Mouse (Mus musculus) lung, postnatal 0 days (tissue): Measurements from ENCODE around the gene Plp1. TPM values are rescaled to one million over a fixed set of nuclear protein-coding genes. Genes with fewer than 3 reads are reported as not detected.

Source experiments
- ATAC-seq: fragments of 200-750 bp; cut with Nextera tagmentation; 2 replicates; pipeline ENCODE4 v1.8.0; 2017; ENCODE audit warnings: moderate library complexity
- DNase-seq: peaks from one replicate; pipeline ENCODE4 v3.0.0-alpha.2; 2016; ENCODE audit warnings: low spot score
- H3K27ac ChIP-seq: fragments of 300-500 bp; sonication (generic); 2 replicates; pipeline ENCODE4 v1.5.1; 2014; ENCODE audit warnings: antibody characterized with exemption, mild to moderate bottlenecking, low read length, mixed read lengths
- H3K27me3 ChIP-seq: fragments of 300-500 bp; sonication (generic); replicated peaks from 2 replicates; pipeline ENCODE4 v1.6.1; 2014; ENCODE audit warnings: low read length, mixed read lengths; ENCODE audit not compliant: insufficient read depth
- H3K36me3 ChIP-seq: fragments of 300-500 bp; sonication (generic); 2 replicates; pipeline ENCODE4 v1.6.1; 2014; ENCODE audit warnings: low read length, mixed read lengths; ENCODE audit not compliant: insufficient read depth
- H3K4me1 ChIP-seq: fragments of 300-500 bp; sonication (generic); 2 replicates; pipeline ENCODE4 v1.6.1; 2014; ENCODE audit warnings: antibody characterized with exemption, low read depth, low read length, mixed read lengths; ENCODE audit not compliant: insufficient read depth
- H3K4me2 ChIP-seq: fragments of 300-500 bp; sonication (generic); replicated peaks from 2 replicates; pipeline ENCODE4 v1.6.1; 2014; ENCODE audit warnings: low read depth, mild to moderate bottlenecking, low read length, moderate library complexity, mixed read lengths
- H3K4me3 ChIP-seq: fragments of 300-500 bp; sonication (generic); 2 replicates; pipeline ENCODE4 v1.5.1; 2014; ENCODE audit warnings: low read depth, low read length
- H3K9ac ChIP-seq: fragments of 300-500 bp; sonication (generic); replicated peaks from 2 replicates; pipeline ENCODE4 v1.6.1; 2014; ENCODE audit warnings: low read depth, mild to moderate bottlenecking
- H3K9me3 ChIP-seq: fragments of 300-500 bp; sonication (generic); 2 replicates; pipeline ENCODE4 v1.6.1; 2016; ENCODE audit warnings: low read length, mixed read lengths
- CTCF ChIP-seq: IDR thresholded peaks from 2 replicates; pipeline ENCODE4 v1.5.1; 2016; ENCODE audit warnings: antibody characterized with exemption, mild to moderate bottlenecking
- EP300 ChIP-seq: IDR thresholded peaks from 2 replicates; pipeline ENCODE4 v1.6.1; 2016; ENCODE audit warnings: antibody characterized with exemption, mild to moderate bottlenecking, control low read depth
- WGBS: fragments of 180-500 bp; shearing (Covaris S2); extraction: QIAGEN DNeasy Blood & Tissue Kit; methylation state at CpG from one replicate; pipeline ENCODE4 v1.1.7; 2014; 5-methylcytosine and 5-hydroxymethylcytosine counted together
- polyA plus RNA-seq: library from polyadenylated mRNA; unstranded; fragments of >200 nt; fragmentation: Nextera tagmentation; extraction: Ambion mirVana; gene quantifications from 2 replicates; pipeline ENCODE4 v1.2.1, GENCODE M21; 2015

Plp1 gene
- polyA plus RNA-seq, 1 experiment from 2014 or later = 0.84 TPM

DNA sequence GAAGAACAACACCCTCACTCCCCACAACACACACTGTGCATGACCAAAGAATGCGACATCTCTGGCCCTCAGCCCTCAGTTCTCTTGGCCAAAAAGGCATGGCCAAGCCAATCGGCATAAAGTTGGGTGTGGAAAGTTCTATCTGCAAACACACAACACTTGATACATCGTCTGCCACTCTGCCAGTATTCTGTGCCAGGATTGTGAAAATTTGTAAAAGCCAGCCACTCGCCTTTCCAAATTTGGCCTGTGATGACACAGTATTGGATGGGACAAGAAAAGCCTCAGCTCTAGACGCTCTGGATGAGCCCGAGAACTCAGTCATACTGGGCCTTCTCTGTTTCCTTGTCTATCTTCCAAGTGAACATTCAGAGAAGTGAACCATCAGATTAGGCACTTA, 2.7 kb upstream of the Plp1 start:
- ATAC-seq (peak; percentile 17; the same call in 1 of the 2 replicates), DNase-seq (peak; percentile 4)
- H3K9me3 ChIP-seq = no peaks in the 10 kb centered on the region
- no peak overlapping the region for H3K9ac ChIP-seq
- no peaks in the 10 kb centered on the region for H3K36me3 ChIP-seq
- no peak overlapping the region for H3K4me3 ChIP-seq
- 60% methylated on average over 6 of the region's 6 CpGs for WGBS
- no peaks in the 10 kb centered on the region for H3K4me1 ChIP-seq
- no peaks in the 10 kb centered on the region for H3K27me3 ChIP-seq
- H3K4me2 ChIP-seq = no peak overlapping the region
- no peak for TF ChIP-seq CTCF
- no peak for TF ChIP-seq EP300
- no peak overlapping the region for H3K27ac ChIP-seq

DNA sequence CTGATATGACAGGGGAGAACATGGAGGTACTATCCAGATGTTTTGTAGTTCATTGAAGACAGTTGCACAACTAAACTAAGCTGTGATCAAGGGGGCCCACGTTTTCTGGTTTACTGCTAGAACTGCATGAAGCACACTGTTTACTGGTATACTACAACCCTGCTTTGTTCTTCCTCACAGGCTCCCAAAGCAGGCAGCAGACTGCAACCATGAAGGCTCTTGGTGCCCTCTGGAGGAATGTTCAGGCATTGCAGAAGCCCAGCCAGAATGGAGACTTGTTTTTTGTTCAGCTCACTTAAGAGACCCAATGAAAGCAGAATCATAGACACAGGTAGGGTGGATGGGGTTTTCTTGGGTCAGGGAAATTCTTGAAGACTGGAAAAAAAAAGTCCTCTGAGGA, 2.2 kb upstream of the Plp1 start:
- no peak overlapping the region for H3K9ac ChIP-seq
- H3K27ac ChIP-seq = no peak overlapping the region
- no peaks in the 10 kb centered on the region for H3K4me1 ChIP-seq
- H3K36me3 ChIP-seq = no peaks in the 10 kb centered on the region
- ATAC-seq (peak; percentile 67), DNase-seq (peak; percentile 66)
- 9% methylated on average over 1 of the region's 1 CpGs for WGBS
- H3K27me3 ChIP-seq = no peaks in the 10 kb centered on the region
- H3K4me2 ChIP-seq = no peak overlapping the region
- no peak overlapping the region for H3K4me3 ChIP-seq
- no peaks in the 10 kb centered on the region for H3K9me3 ChIP-seq
- TF ChIP-seq CTCF (peak; percentile 86), EP300 (no peak)

DNA sequence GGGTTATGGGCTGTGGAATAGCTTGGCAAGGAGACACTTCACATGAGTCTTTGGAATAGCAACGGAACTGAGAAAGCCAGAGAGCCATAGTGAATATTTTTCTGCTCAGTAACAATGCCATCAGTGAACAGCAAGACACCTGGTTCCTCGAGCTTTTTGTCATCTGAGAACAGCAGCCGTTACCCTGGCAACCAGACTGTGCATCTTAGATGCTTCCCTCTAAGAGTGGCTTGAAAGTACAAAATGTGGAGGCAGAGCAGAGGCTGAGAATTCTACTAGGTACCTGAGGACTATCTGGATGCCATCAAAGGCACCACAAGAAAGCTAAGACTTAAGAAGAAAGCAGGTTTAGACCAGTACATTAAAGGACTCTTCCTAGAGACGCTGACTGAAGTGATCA, 2.5 kb downstream of the Plp1 start:
- Histone ChIP-seq H3K9me3 (no peaks in the 10 kb centered on the region), H3K4me3 (no peak overlapping the region), H3K4me2 (no peak overlapping the region), H3K4me1 (no peaks in the 10 kb centered on the region), H3K36me3 (no peaks in the 10 kb centered on the region), H3K27me3 (no peaks in the 10 kb centered on the region), H3K27ac (no peak overlapping the region), H3K9ac (no peak overlapping the region)
- ATAC-seq = no peak
- WGBS = 65% methylated on average over 4 of the region's 4 CpGs
- TF ChIP-seq EP300 (no peak), CTCF (no peak)
- DNase-seq = no peak

- Histone ChIP-seq H3K4me3 (no peak overlapping the region), H3K27me3 (no peaks in the 10 kb centered on the region), H3K36me3 (no peaks in the 10 kb centered on the region), H3K4me2 (no peak overlapping the region), H3K4me1 (no peaks in the 10 kb centered on the region), H3K9me3 (no peaks in the 10 kb centered on the region), H3K27ac (no peak overlapping the region), H3K9ac (no peak overlapping the region)
- DNase-seq = no peak
- TF ChIP-seq CTCF (no peak), EP300 (no peak)
- no peak for ATAC-seq
Observed at GRCm38 (mm10) chrX:136828610-136829009, 6.1 kb downstream of the Plp1 start.

- Histone ChIP-seq H3K9me3 (no peaks in the 10 kb centered on the region), H3K4me2 (no peak overlapping the region), H3K36me3 (no peaks in the 10 kb centered on the region), H3K27me3 (no peaks in the 10 kb centered on the region), H3K4me3 (no peak overlapping the region), H3K4me1 (no peaks in the 10 kb centered on the region), H3K27ac (no peak overlapping the region), H3K9ac (no peak overlapping the region)
- DNase-seq (no peak), ATAC-seq (no peak)
- TF ChIP-seq EP300 = no peak
- peak; percentile 59 for TF ChIP-seq CTCF
- 28% methylated on average over 3 of the region's 3 CpGs for WGBS
Observed at GRCm38 (mm10) chrX:136850300-136850699, 27.8 kb downstream of the Plp1 start.

- no peak for TF ChIP-seq CTCF
- TF ChIP-seq EP300 = no peak
- DNase-seq (peak; percentile 4), ATAC-seq (no peak; the same call in 1 of the 2 replicates)
- no peaks in the 10 kb centered on the region for H3K4me1 ChIP-seq
- 15% methylated on average over 22 of the region's 36 CpGs for WGBS
- H3K9ac ChIP-seq = no peak within 1 kb of the TSS
- H3K4me2 ChIP-seq = peak within 1 kb of the TSS; percentile 65
- H3K27me3 ChIP-seq = no peaks in the 10 kb centered on the region
- H3K4me3 ChIP-seq = peak within 1 kb of the TSS; percentile 26
- no peaks in the 10 kb centered on the region for H3K36me3 ChIP-seq
- no peaks in the 10 kb centered on the region for H3K9me3 ChIP-seq
- no peak within 1 kb of the TSS for H3K27ac ChIP-seq
Observed at GRCm38 (mm10) chrX:136868061-136869040, 45.9 kb downstream of the Plp1 start, which contains the start of gene Rab9b. Gene Rab9b (minus strand): TSS chrX:136868755.

Other genes starting within 250 kb of the Plp1 start
- 2.1 and 3.1 TPM in 2 replicates for gene Tceal3, start 231.8 kb upstream of the Plp1 start, polyA plus RNA-seq
- gene Tceal1, start 114.7 kb upstream of the Plp1 start, polyA plus RNA-seq = 12.2 and 12.3 TPM in 2 replicates
- 293 and 313 TPM in 2 replicates for gene Morf4l2, start 79.0 kb upstream of the Plp1 start, polyA plus RNA-seq
- not detected in 2 replicates for gene Glra4, start 42.5 kb upstream of the Plp1 start, polyA plus RNA-seq
- 0.02 and 0.04 TPM in 2 replicates for gene Rab9b, start 46.1 kb downstream of the Plp1 start, polyA plus RNA-seq
- not detected in 2 replicates for gene H2bfm, start 104.7 kb downstream of the Plp1 start, polyA plus RNA-seq
- 15.2 and 19.8 TPM in 2 replicates for gene Tmsb15b2, start 152.8 kb downstream of the Plp1 start, polyA plus RNA-seq
- 0.95 TPM in 1 of 2 replicates, not detected in the other for gene Tmsb15l, start 154.2 kb downstream of the Plp1 start, polyA plus RNA-seq
- gene Tmsb15b1, start 154.2 kb downstream of the Plp1 start, polyA plus RNA-seq = 12.8 and 15.3 TPM in 2 replicates
- 0.88 and 1.5 TPM in 2 replicates for gene Zcchc18, start 170.5 kb downstream of the Plp1 start, polyA plus RNA-seq
- 8.5 and 9.0 TPM in 2 replicates for gene Slc25a53, start 215.6 kb downstream of the Plp1 start, polyA plus RNA-seq
- gene Fam199x, start 226.9 kb downstream of the Plp1 start, polyA plus RNA-seq = 5.7 and 6.7 TPM in 2 replicates